Mouse (Mus musculus) olfactory bulb, adult 2 months (tissue): ENCODE results near the gene Fbln2. TPM values are rescaled to one million over a fixed set of nuclear protein-coding genes. Genes with fewer than 3 reads are reported as not detected.

Experiments
- H3K27ac ChIP-seq: fragments of 200-500 bp; 2 replicates; pipeline ENCODE4 v1.5.1; 2012; ENCODE audit warnings: low read depth, low read length; ENCODE audit not compliant: insufficient read depth
- H3K4me1 ChIP-seq: fragments of 200-500 bp; 2 replicates; pipeline ENCODE4 v1.6.1; 2012; ENCODE audit warnings: low read length; ENCODE audit not compliant: control insufficient read depth, insufficient read depth
- H3K4me3 ChIP-seq: fragments of 200-500 bp; 2 replicates; pipeline ENCODE4 v1.5.1; 2012; ENCODE audit warnings: mild to moderate bottlenecking, low read depth, low read length, moderate library complexity; ENCODE audit not compliant: insufficient read depth
- CTCF ChIP-seq: fragments of 200-500 bp; IDR thresholded peaks from 2 replicates; pipeline ENCODE4 v1.5.1; 2012; ENCODE audit warnings: low read depth, mild to moderate bottlenecking, low read length, moderate library complexity; ENCODE audit not compliant: insufficient read depth
- POLR2A ChIP-seq: fragments of 200-500 bp; IDR thresholded peaks from 2 replicates; pipeline ENCODE4 v1.6.1; 2012; ENCODE audit warnings: mild to moderate bottlenecking, low read depth, low read length, moderate library complexity; ENCODE audit not compliant: insufficient read depth
- WGBS: fragments of 180-500 bp; shearing (Covaris S2); methylation state at CpG from one replicate; pipeline ENCODE4 v1.1.7; 2018; 5-methylcytosine and 5-hydroxymethylcytosine counted together
- polyA plus RNA-seq: library from polyadenylated mRNA; stranded (reverse); fragments of >200 nt; gene quantifications from 2 replicates; pipeline ENCODE4 v1.2.4, GENCODE M21; 2012; ENCODE audit warnings: low replicate concordance; ENCODE audit not compliant: missing spikeins, insufficient read depth, insufficient read length

Fbln2 gene
- polyA plus RNA-seq, 1 experiment = not detected

DNA sequence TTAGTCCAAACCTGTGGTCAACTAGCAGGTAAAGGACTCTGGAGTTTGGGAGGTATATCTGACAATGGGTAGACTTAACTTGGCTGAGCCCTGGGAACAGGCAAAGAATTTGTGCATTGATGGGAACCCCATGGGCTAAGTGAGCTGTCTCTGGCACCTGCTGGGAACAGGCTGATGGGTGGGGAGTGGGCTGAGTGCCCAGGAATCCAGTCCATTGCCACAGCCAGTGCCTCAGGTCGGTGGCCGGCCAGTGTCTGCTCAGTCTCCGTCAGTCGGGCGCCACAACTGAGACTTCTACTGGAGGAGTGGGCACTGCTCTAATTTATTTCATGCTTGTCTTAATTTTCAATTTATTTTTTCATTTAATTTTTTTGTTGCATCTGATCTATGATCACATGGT is 98.9 kb downstream of the Fbln2 start:
- Histone ChIP-seq H3K27ac (no peak overlapping the region), H3K4me3 (no peak overlapping the region), H3K4me1 (no peaks in the 10 kb centered on the region)
- TF ChIP-seq CTCF (no peak), POLR2A (no peak)
- WGBS = 80% methylated on average over 5 of the region's 5 CpGs

DNA sequence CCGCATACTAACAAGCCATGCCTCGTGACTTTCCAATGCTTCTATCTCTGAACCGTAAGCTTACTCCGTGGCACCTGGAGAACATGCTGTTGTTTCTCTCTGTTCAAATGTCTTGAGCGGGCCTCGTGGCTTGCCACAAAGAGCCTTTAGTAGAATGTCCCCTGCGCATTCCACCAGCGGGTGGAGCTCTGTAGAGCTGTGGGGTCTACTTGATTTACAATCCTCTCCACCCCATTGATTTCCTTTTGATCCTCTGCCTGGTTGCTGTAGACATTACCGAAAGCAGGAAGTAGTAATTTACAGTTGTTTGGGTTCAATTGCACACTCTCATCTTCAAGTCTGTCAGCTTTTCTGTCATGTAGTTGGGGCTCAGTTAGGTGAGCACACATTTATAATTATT is 100.2 kb downstream of the Fbln2 start:
- H3K27ac ChIP-seq = no peak overlapping the region
- no peaks in the 10 kb centered on the region for H3K4me1 ChIP-seq
- no peak overlapping the region for H3K4me3 ChIP-seq
- WGBS = 73% methylated on average over 9 of the region's 9 CpGs
- TF ChIP-seq CTCF = no peak
- no peak for TF ChIP-seq POLR2A

Other genes with a start within 250 kb of the Fbln2 start
- gene Iqsec1, start 223.8 kb upstream of the Fbln2 start, polyA plus RNA-seq = not detected in 2 replicates
- gene Nup210, start 95.6 kb upstream of the Fbln2 start, polyA plus RNA-seq = not detected in 2 replicates
- gene Hdac11, start 55.8 kb upstream of the Fbln2 start, polyA plus RNA-seq = not detected in 2 replicates
- not detected in 2 replicates for gene Wnt7a, start 198.9 kb downstream of the Fbln2 start, polyA plus RNA-seq